Mouse (Mus musculus) MEL (cell line): Measurements from ENCODE around the gene Slc5a11. TPM values are rescaled to one million over a fixed set of nuclear protein-coding genes. Genes with fewer than 3 reads are reported as not detected.

Experiments
- DNase-seq: peaks from one replicate; pipeline ENCODE4 v3.0.0; 2011; ENCODE audit warnings: low read depth, low spot score
- H3K27ac ChIP-seq: 2 replicates; pipeline ENCODE4 v1.5.1; 2012; ENCODE audit warnings: low read depth, mild to moderate bottlenecking, control low read depth, low read length, moderate library complexity; ENCODE audit not compliant: control insufficient read depth
- H3K27me3 ChIP-seq, 2 experiments: fragments of 150-350 bp in 1 of 2; sonication (generic) in 1 of 2; 2 replicates each; pipeline ENCODE4 v1.6.1; 2012; ENCODE audit warnings: low read length in 2 of 2, mild to moderate bottlenecking in 2 of 2, improper control_type of control experiment in 1 of 2, moderate library complexity in 1 of 2; ENCODE audit not compliant: insufficient read depth in 2 of 2, control insufficient read depth in 1 of 2
- H3K36me3 ChIP-seq, 2 experiments: 2 replicates each; pipeline ENCODE4 v1.6.1; 2012 to 2014; ENCODE audit warnings: low read length in 2 of 2, improper control_type of control experiment in 1 of 2, inconsistent platforms in 1 of 2, mild to moderate bottlenecking in 1 of 2; ENCODE audit not compliant: insufficient read depth in 2 of 2, control insufficient read depth in 1 of 2
- H3K4me1 ChIP-seq, 2 experiments: fragments of 150-350 bp in 1 of 2; sonication (generic) in 1 of 2; 2 replicates each; pipeline ENCODE4 v1.6.1; 2012; ENCODE audit warnings: low read length in 2 of 2, improper control_type of control experiment in 1 of 2, mild to moderate bottlenecking in 1 of 2; ENCODE audit not compliant: insufficient read depth in 2 of 2, control insufficient read depth in 1 of 2
- H3K4me3 ChIP-seq, 2 experiments: fragments of 150-350 bp in 1 of 2; sonication (generic) in 1 of 2; 2 replicates each; pipeline ENCODE4 v1.5.1; 2012; ENCODE audit warnings: low read depth in 2 of 2, low read length in 2 of 2, mild to moderate bottlenecking in 2 of 2, moderate library complexity in 2 of 2, control low read depth in 1 of 2, improper control_type of control experiment in 1 of 2; ENCODE audit not compliant: control insufficient read depth in 1 of 2, insufficient read depth in 1 of 2
- H3K79me2 ChIP-seq: 2 replicates; pipeline ENCODE4 v1.6.1; 2012; ENCODE audit warnings: mild to moderate bottlenecking, low read length, moderate library complexity; ENCODE audit not compliant: control insufficient read depth, poor library complexity, insufficient read depth
- H3K9ac ChIP-seq: 2 replicates; pipeline ENCODE4 v1.6.1; 2012; ENCODE audit warnings: low read depth, mild to moderate bottlenecking, control low read depth, low read length, moderate library complexity; ENCODE audit not compliant: control insufficient read depth, poor library complexity, severe bottlenecking
- H3K9me3 ChIP-seq: fragments of 150-350 bp; sonication (generic); replicated peaks from 2 replicates; pipeline ENCODE4 v1.6.1; 2012; ENCODE audit warnings: mild to moderate bottlenecking, low read length, improper control_type of control experiment, moderate library complexity; ENCODE audit not compliant: insufficient read depth
- CHD1 ChIP-seq: IDR thresholded peaks from 2 replicates; pipeline ENCODE4 v1.6.1; 2012; ENCODE audit warnings: low read depth, mild to moderate bottlenecking, inconsistent platforms, low read length, improper control_type of control experiment
- EP300 ChIP-seq, 2 experiments: IDR thresholded peaks; 2 replicates each; pipeline ENCODE4 v1.6.1; 2011; ENCODE audit warnings: improper control_type of control experiment in 2 of 2, low read length in 2 of 2, low read depth in 1 of 2, mild to moderate bottlenecking in 1 of 2
- GABPA ChIP-seq: IDR thresholded peaks from 2 replicates; pipeline ENCODE4 v1.6.1; 2012; ENCODE audit warnings: low read depth, mild to moderate bottlenecking, inconsistent platforms, low read length, improper control_type of control experiment, moderate library complexity
- KAT2A ChIP-seq: conservative IDR thresholded peaks from 2 replicates; pipeline ENCODE4 v1.6.1; 2012; ENCODE audit warnings: low read depth, low read length, improper control_type of control experiment, inconsistent platforms
- MAX ChIP-seq: IDR thresholded peaks from 2 replicates; pipeline ENCODE4 v1.6.1; 2011; ENCODE audit warnings: low read length, improper control_type of control experiment
- MAZ ChIP-seq: IDR thresholded peaks from 2 replicates; pipeline ENCODE4 v1.6.1; 2012; ENCODE audit warnings: low read depth, mild to moderate bottlenecking, inconsistent platforms, low read length, improper control_type of control experiment
- MXI1 ChIP-seq: IDR thresholded peaks from 2 replicates; pipeline ENCODE4 v1.6.1; 2011; ENCODE audit warnings: mild to moderate bottlenecking, low read depth, low read length, improper control_type of control experiment
- POLR2AphosphoS5 ChIP-seq: IDR thresholded peaks from 2 replicates; pipeline ENCODE4 v1.6.1; 2012; ENCODE audit warnings: low read depth, borderline replicate concordance, mild to moderate bottlenecking, inconsistent platforms, low read length, moderate library complexity, mixed read lengths
- RCOR1 ChIP-seq: IDR thresholded peaks from 2 replicates; pipeline ENCODE4 v1.6.1; 2012; ENCODE audit warnings: low read depth, mild to moderate bottlenecking, inconsistent platforms, low read length, improper control_type of control experiment
- SMC3 ChIP-seq: IDR thresholded peaks from 2 replicates; pipeline ENCODE4 v1.6.1; 2011; ENCODE audit warnings: low read depth, low read length, improper control_type of control experiment
- TAL1 ChIP-seq: IDR thresholded peaks from 2 replicates; pipeline ENCODE4 v1.6.1; 2012; ENCODE audit warnings: mild to moderate bottlenecking, inconsistent platforms, low read length, moderate library complexity, mixed read lengths
- TBP ChIP-seq: IDR thresholded peaks from 2 replicates; pipeline ENCODE4 v1.8.0; 2011; ENCODE audit warnings: low read depth, low read length, improper control_type of control experiment
- UBTF ChIP-seq: IDR thresholded peaks from 2 replicates; pipeline ENCODE4 v1.6.1; 2012; ENCODE audit warnings: low read depth, mild to moderate bottlenecking, inconsistent platforms, low read length, improper control_type of control experiment, moderate library complexity, borderline replicate concordance; ENCODE audit not compliant: insufficient read depth
- USF1 ChIP-seq: IDR thresholded peaks from 2 replicates; pipeline ENCODE4 v1.6.1; 2014; ENCODE audit warnings: low read depth, mild to moderate bottlenecking, inconsistent platforms, low read length, improper control_type of control experiment, moderate library complexity
- USF2 ChIP-seq, 2 experiments: IDR thresholded peaks; 2 replicates each; pipeline ENCODE4 v1.6.1; 2011 to 2012; ENCODE audit warnings: improper control_type of control experiment in 2 of 2, low read length in 2 of 2, borderline replicate concordance in 1 of 2, inconsistent platforms in 1 of 2, low read depth in 1 of 2, mild to moderate bottlenecking in 1 of 2; ENCODE audit not compliant: insufficient read depth in 1 of 2
- ZC3H11A ChIP-seq: IDR thresholded peaks from 2 replicates; pipeline ENCODE4 v1.6.1; 2012; ENCODE audit warnings: low read depth, mild to moderate bottlenecking, inconsistent platforms, low read length, improper control_type of control experiment
- ZMIZ1 ChIP-seq: IDR thresholded peaks from 2 replicates; pipeline ENCODE4 v1.6.1; 2012; ENCODE audit warnings: low read depth, mild to moderate bottlenecking, inconsistent platforms, low read length, improper control_type of control experiment, moderate library complexity
- polyA plus RNA-seq, 2 experiments: library from polyadenylated mRNA; stranded (reverse) in 1 of 2; unstranded in 1 of 2; fragments of >175 nt in 1 of 2; fragments of >200 nt in 1 of 2; gene quantifications; 2 replicates each; pipeline versions ENCODE4 v1.2.1 to v1.2.4; 2012; ENCODE audit warnings: low replicate concordance in 2 of 2, low read depth in 1 of 2; ENCODE audit not compliant: insufficient read length in 2 of 2, insufficient read depth in 1 of 2, missing spikeins in 1 of 2
- total RNA-seq: library from RNA; depleted of rRNA; stranded (reverse); fragments of 300-350 nt; gene quantifications from 2 replicates; pipeline ENCODE4 v1.2.3, GENCODE M21; 2012

The Slc5a11 gene
- total and polyA plus RNA-seq, 3 experiments = not detected

- H3K79me2 ChIP-seq = no peaks in the 10 kb centered on the region
- TF ChIP-seq MAX (no peak), CHD1 (no peak), EP300 (IDR thresholded peaks at IDR 0.05; ENCODE audit: low read depth in 1 of 2, low read length in 2 of 2) (no peak)
- no peak overlapping the region for H3K4me3 ChIP-seq
- peaks cover 0 to 43% of the 10 kb centered on the region in 2 experiments; a peak in 2 of 4 replicates for H3K36me3 ChIP-seq
- H3K27me3 ChIP-seq = no peaks in the 10 kb centered on the region
- H3K9ac ChIP-seq = no peak overlapping the region
- H3K27ac ChIP-seq = no peak overlapping the region
- H3K4me1 ChIP-seq = no peaks in the 10 kb centered on the region
- H3K9me3 ChIP-seq = no peaks in the 10 kb centered on the region
- DNase-seq = no peak
Observed at GRCm38 (mm10) chr7:123184891-123185290, 29.7 kb upstream of the Slc5a11 start.

DNA sequence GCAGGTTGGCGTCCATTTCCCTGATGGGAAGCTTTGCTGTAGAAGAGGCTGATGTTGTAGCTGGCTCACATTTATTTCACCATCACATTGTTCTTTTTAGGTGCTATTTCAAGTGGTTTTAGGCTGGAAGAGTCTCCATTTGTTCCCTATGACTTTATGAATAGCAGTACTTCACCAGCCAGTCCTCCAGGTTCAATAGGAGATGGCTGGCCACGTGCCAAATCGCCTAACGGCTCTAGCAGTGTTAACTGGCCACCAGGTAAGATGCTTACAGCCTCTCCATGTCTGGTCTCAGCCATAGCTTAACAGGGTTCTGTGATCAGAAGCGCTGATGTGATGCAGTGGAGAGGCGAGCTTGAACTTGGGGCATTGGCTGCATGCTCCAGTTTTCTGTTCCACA, 28.1 kb upstream of the Slc5a11 start:
- Histone ChIP-seq H3K4me1 (no peaks in the 10 kb centered on the region), H3K79me2 (no peaks in the 10 kb centered on the region), H3K9me3 (no peaks in the 10 kb centered on the region), H3K27me3 (no peaks in the 10 kb centered on the region), H3K9ac (no peak overlapping the region), H3K36me3 (peaks cover 0 to 40% of the 10 kb centered on the region in 2 experiments; a peak in 2 of 4 replicates), H3K27ac (no peak overlapping the region), H3K4me3 (no peak overlapping the region)
- TF ChIP-seq SMC3 = no peak
- no peak for TF ChIP-seq MXI1
- no peak for DNase-seq

- Histone ChIP-seq H3K4me3 (no peak overlapping the region), H3K36me3 (peaks cover 0 to 45% of the 10 kb centered on the region in 2 experiments; a peak in 2 of 4 replicates)
Observed at GRCm38 (mm10) chr7:123187246-123187645, 27.3 kb upstream of the Slc5a11 start.

More at GRCm38 (mm10) chr7:123187246-123187645, 27.3 kb upstream of the Slc5a11 start:
- TF ChIP-seq TAL1 (no peak), UBTF (no peak), POLR2AphosphoS5 (no peak), TBP (no peak), RCOR1 (no peak), USF2 (IDR thresholded peaks at IDR 0.05; ENCODE audit: borderline replicate concordance in 1 of 2, insufficient read depth in 1 of 2, low read depth in 1 of 2, low read length in 2 of 2) (no peak), ZC3H11A (no peak), MAZ (no peak), ZMIZ1 (no peak), GABPA (no peak), SMC3 (no peak), KAT2A (no peak), USF1 (no peak)
- TF ChIP-seq, all 39 proteins: peak for 0
- H3K9me3 ChIP-seq = no peaks in the 10 kb centered on the region
- H3K4me1 ChIP-seq = no peaks in the 10 kb centered on the region
- H3K79me2 ChIP-seq = no peaks in the 10 kb centered on the region
- DNase-seq = no peak
- no peak overlapping the region for H3K27ac ChIP-seq
- no peaks in the 10 kb centered on the region for H3K27me3 ChIP-seq
- H3K9ac ChIP-seq = no peak overlapping the region
